Mouse (Mus musculus) hindbrain, postnatal 0 days (tissue): ENCODE measurements around the gene Tnnc1. TPM values are rescaled to one million over a fixed set of nuclear protein-coding genes. Genes with fewer than 3 reads are reported as not detected.

Experiments used
- ATAC-seq: fragments of 200-750 bp; cut with Nextera tagmentation; 2 replicates; pipeline ENCODE4 v1.8.0; 2017; ENCODE audit warnings: mild to moderate bottlenecking, moderate TSS enrichment, moderate library complexity
- DNase-seq: peaks from one replicate; pipeline ENCODE4 v3.0.0-alpha.2; 2015; ENCODE audit warnings: low spot score
- H3K27ac ChIP-seq: fragments of 300-500 bp; sonication (generic); 2 replicates; pipeline ENCODE4 v1.5.1; 2014; ENCODE audit warnings: mild to moderate bottlenecking
- H3K27me3 ChIP-seq: fragments of 300-500 bp; sonication (generic); 2 replicates; pipeline ENCODE4 v1.6.1; 2014; ENCODE audit warnings: low read length, mixed read lengths; ENCODE audit not compliant: insufficient read depth
- H3K36me3 ChIP-seq: fragments of 300-500 bp; sonication (generic); 2 replicates; pipeline ENCODE4 v1.6.1; 2014; ENCODE audit warnings: low read length, mixed read lengths; ENCODE audit not compliant: insufficient read depth
- H3K4me1 ChIP-seq: fragments of 300-500 bp; sonication (generic); 2 replicates; pipeline ENCODE4 v1.6.1; 2014; ENCODE audit warnings: antibody characterized with exemption, low read length, mixed read lengths; ENCODE audit not compliant: insufficient read depth
- H3K4me2 ChIP-seq: fragments of 300-500 bp; sonication (generic); 2 replicates; pipeline ENCODE4 v1.6.1; 2014; ENCODE audit warnings: low read depth, mild to moderate bottlenecking, low read length, moderate library complexity, mixed read lengths
- H3K4me3 ChIP-seq: fragments of 300-500 bp; sonication (generic); 2 replicates; pipeline ENCODE4 v1.5.1; 2014; ENCODE audit warnings: low read length
- H3K9ac ChIP-seq: fragments of 300-500 bp; sonication (generic); replicated peaks from 2 replicates; pipeline ENCODE4 v1.6.1; 2014; ENCODE audit warnings: mild to moderate bottlenecking, low read length, moderate library complexity, mixed read lengths
- H3K9me3 ChIP-seq: fragments of 300-500 bp; sonication (generic); 2 replicates; pipeline ENCODE4 v1.6.1; 2016; ENCODE audit warnings: low read length, mixed read lengths
- CTCF ChIP-seq: IDR thresholded peaks from 2 replicates; pipeline ENCODE4 v1.5.1; 2016; ENCODE audit warnings: antibody characterized with exemption, control low read depth, low read depth
- WGBS: fragments of 180-500 bp; shearing (Covaris S2); extraction: QIAGEN DNeasy Blood & Tissue Kit; methylation state at CpG from one replicate; pipeline ENCODE4 v1.1.7; 2014; 5-methylcytosine and 5-hydroxymethylcytosine counted together
- polyA plus RNA-seq: library from polyadenylated mRNA; unstranded; fragments of >200 nt; fragmentation: Nextera tagmentation; extraction: Ambion mirVana; gene quantifications from 2 replicates; pipeline ENCODE4 v1.2.1, GENCODE M21; 2015
- total RNA-seq: library from RNA; depleted of rRNA; stranded (reverse); fragments of >200 nt; gene quantifications from 2 replicates; pipeline ENCODE4 v1.2.3, GENCODE M21; 2014

The Tnnc1 gene
- total and polyA plus RNA-seq, 2 experiments from 2014 or later: 0.68 to 2.9 TPM

DNA sequence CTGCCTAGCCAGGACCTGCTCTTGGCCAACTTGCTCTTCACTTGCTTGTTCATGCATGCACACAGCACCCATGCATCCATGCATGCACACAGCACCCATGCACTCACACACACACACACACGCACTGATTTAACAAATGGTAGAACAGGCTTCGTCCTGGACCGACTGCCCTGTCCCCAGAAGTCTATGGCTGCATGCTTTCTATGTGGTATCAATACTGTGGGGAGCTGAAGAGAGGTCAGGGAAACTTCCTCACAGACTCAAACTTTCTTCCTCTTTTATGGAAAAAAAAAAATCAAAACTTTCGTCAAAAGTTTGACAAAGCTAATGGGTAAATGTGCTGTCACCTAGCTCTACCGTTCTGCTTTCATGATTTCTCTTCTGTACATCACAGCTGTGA is 24.6 kb upstream of the Tnnc1 start:
- no peaks in the 10 kb centered on the region for H3K27me3 ChIP-seq
- no peak overlapping the region for H3K9ac ChIP-seq
- ATAC-seq: no peak
- H3K27ac ChIP-seq: no peak overlapping the region
- peaks cover 94% of the 10 kb centered on the region for H3K36me3 ChIP-seq
- no peak for TF ChIP-seq CTCF
- no peak overlapping the region for H3K4me3 ChIP-seq
- no peaks in the 10 kb centered on the region for H3K9me3 ChIP-seq
- no peak for DNase-seq
- no peaks in the 10 kb centered on the region for H3K4me1 ChIP-seq
- H3K4me2 ChIP-seq: no peak overlapping the region
- WGBS: 88% methylated on average over 5 of the region's 5 CpGs

DNA sequence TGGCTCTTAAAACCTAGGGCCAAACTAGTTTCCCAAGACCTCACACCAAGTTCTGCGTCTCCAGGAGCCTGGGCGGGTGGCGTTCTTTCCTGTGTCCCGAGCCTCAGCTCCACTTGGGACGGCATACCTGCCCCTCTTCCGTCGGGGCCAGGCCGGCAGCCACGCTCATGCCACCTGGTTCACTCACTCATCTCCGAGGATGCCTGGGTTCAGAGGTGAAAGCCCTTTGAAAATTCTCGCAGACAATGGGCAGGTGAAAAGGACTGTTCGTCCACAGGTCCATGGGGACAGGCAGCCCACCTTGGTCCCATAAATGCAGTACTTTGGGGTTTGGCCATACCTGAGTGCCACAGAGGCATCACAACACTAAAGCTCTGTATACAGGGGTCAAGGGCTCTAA is 23.9 kb upstream of the Tnnc1 start:
- ATAC-seq: no peak
- no peaks in the 10 kb centered on the region for H3K27me3 ChIP-seq
- no peak for TF ChIP-seq CTCF
- H3K4me3 ChIP-seq: no peak overlapping the region
- no peak overlapping the region for H3K9ac ChIP-seq
- H3K9me3 ChIP-seq: no peaks in the 10 kb centered on the region
- no peaks in the 10 kb centered on the region for H3K4me1 ChIP-seq
- H3K36me3 ChIP-seq: peaks cover 93% of the 10 kb centered on the region
- 92% methylated on average over 12 of the region's 12 CpGs for WGBS
- no peak for DNase-seq
- H3K27ac ChIP-seq: no peak overlapping the region
- H3K4me2 ChIP-seq: no peak overlapping the region

DNA sequence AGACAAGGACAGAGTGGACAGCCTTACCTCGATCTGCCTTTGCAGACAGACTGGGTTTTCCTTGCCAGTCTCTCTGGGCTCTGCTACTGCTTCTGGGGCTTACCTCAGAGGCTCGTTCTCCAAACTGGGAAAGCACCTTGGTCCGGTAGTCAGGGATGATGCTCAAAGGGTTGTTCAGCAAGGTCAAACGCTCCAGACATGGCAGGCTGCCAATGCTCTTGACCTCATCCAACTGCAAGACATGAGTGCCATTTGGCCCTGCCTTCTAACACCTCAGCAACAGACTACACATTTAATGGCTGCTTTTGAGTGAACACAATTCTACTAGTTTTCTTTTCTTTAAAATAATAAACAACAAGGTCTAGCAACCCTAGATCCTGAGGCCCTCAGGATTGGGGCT is 21.5 kb upstream of the Tnnc1 start:
- DNase-seq (no peak), ATAC-seq (no peak)
- no peaks in the 10 kb centered on the region for H3K4me1 ChIP-seq
- H3K27me3 ChIP-seq: no peaks in the 10 kb centered on the region
- H3K27ac ChIP-seq: no peak overlapping the region
- no peak overlapping the region for H3K9ac ChIP-seq
- peaks cover 96% of the 10 kb centered on the region for H3K36me3 ChIP-seq
- H3K4me3 ChIP-seq: no peak overlapping the region
- no peak for TF ChIP-seq CTCF
- 68% methylated on average over 4 of the region's 4 CpGs for WGBS
- H3K9me3 ChIP-seq: no peaks in the 10 kb centered on the region
- H3K4me2 ChIP-seq: no peak overlapping the region

DNA sequence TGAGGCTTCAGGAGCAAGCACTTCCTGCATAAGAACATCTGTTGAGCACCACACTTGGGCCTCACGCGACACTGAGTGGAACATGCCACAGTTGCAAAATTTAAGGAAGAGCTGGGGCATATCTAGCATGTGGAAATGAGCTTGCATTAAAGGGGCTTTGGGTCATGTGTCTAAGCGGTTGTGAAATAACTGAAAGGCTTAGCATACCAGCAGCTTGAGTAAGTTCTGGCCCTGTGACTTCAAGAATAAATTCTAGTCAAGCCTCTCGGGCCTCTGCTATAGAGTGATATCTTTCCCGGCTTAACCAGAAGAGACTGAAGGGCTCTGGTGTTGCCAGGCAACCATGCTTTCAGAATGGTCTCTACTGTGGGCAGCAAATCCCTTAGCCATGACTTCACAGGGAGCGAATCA is 19.3 kb upstream of the Tnnc1 start:
- Histone ChIP-seq H3K9ac (no peak overlapping the region), H3K9me3 (no peaks in the 10 kb centered on the region), H3K4me3 (no peak overlapping the region), H3K27me3 (no peaks in the 10 kb centered on the region), H3K36me3 (peaks cover 94% of the 10 kb centered on the region), H3K27ac (0 out of 2 replicates have a peak overlapping the region, but pooled peaks have one; percentile 16), H3K4me1 (no peaks in the 10 kb centered on the region), H3K4me2 (no peak overlapping the region)
- 50% methylated on average over 6 of the region's 6 CpGs for WGBS
- DNase-seq (peak; percentile 24), ATAC-seq (peak; percentile 57; the same call in 1 of the 2 replicates)
- TF ChIP-seq CTCF: no peak

DNA sequence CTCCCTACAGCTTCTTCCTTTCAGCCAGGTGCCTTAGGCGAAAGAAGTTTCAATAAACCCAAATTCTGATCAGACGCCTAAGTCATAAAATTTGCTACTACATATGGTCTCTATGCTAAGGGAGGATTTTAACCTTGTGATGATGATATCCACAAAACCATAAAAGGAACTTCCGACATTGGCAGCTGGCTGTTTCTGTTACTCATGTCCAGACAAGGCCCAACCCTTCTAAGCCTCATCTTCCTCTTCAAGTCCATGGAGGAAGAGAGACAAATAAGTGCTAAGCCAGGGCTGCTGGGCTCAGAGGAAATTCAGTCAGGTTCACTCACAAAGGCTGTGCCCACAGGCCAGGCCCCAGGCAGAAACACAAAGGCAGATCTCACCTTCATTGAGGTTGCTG is 18.8 kb upstream of the Tnnc1 start:
- Histone ChIP-seq H3K27me3 (no peaks in the 10 kb centered on the region), H3K27ac (peak overlapping the region; percentile 16; the same call in 1 of the 2 replicates), H3K4me2 (no peak overlapping the region), H3K4me1 (no peaks in the 10 kb centered on the region), H3K4me3 (no peak overlapping the region), H3K9me3 (no peaks in the 10 kb centered on the region), H3K36me3 (peaks cover 89% of the 10 kb centered on the region), H3K9ac (no peak overlapping the region)
- DNase-seq: no peak
- no peak for TF ChIP-seq CTCF
- no peak for ATAC-seq
- 88% methylated on average over 3 of the region's 3 CpGs for WGBS

DNA sequence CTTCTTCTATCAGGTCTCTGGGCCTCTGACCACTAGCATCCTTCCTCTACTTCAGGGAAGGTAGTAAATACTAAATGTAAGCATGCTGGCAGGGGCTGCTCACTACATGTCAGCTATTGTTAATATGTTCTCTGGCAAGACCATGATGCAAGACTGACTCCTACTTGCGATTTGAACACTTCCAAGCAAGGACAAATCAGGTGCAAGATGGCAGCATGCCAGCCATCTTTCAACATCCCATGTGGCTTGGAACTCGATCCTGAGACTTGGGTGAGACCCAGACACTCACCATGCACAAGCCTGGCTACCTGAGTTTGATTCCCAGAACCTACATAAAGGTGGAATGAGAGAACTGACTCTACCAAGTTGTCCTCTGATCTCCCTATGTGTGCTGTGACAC is 16.2 kb upstream of the Tnnc1 start:
- Histone ChIP-seq H3K27ac (no peak overlapping the region), H3K4me3 (no peak overlapping the region), H3K27me3 (no peaks in the 10 kb centered on the region), H3K4me2 (no peak overlapping the region), H3K9me3 (no peaks in the 10 kb centered on the region), H3K9ac (no peak overlapping the region), H3K4me1 (no peaks in the 10 kb centered on the region), H3K36me3 (peaks cover 64% of the 10 kb centered on the region)
- DNase-seq (no peak), ATAC-seq (no peak)
- no peak for TF ChIP-seq CTCF
- 50% methylated on average over 2 of the region's 2 CpGs for WGBS

DNA sequence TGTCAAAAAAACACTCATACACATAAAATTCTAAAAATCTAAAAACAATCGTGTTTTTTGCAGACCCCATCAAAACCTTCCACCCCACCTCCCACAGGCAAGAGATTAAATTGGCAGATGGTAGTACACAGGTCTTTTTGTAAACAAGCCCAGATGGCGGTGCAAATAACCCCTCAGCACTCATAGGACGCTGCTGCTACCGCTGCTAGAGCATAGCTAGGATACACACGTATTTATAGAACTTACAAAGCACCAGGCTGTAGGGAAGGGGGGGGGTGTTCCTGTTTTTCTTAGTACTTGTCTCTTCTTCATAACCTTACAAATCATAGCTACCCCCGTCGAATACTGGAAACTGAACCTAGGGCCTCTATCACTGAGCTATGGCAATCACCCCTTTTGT is 14.3 kb upstream of the Tnnc1 start:
- WGBS: 64% methylated on average over 7 of the region's 7 CpGs
- no peak for TF ChIP-seq CTCF
- Histone ChIP-seq H3K9me3 (no peaks in the 10 kb centered on the region), H3K9ac (no peak overlapping the region), H3K27me3 (no peaks in the 10 kb centered on the region), H3K4me3 (no peak overlapping the region), H3K4me2 (no peak overlapping the region), H3K27ac (no peak overlapping the region), H3K36me3 (peaks cover 45% of the 10 kb centered on the region), H3K4me1 (no peaks in the 10 kb centered on the region)
- peak; percentile 25 for DNase-seq
- ATAC-seq: no peak
